Mouse (Mus musculus) brown adipose tissue, adult 24 weeks (tissue): ENCODE data around the gene Lmo1. TPM values are rescaled to one million over a fixed set of nuclear protein-coding genes. Genes with fewer than 3 reads are reported as not detected.
"Not testable (repeated sequence)": the region's sequence is repeated elsewhere in the genome, so short reads cannot be mapped to it uniquely, and the experiment has no call there.

Source experiments
- H3K27ac ChIP-seq: fragments of 200-500 bp; replicated peaks from 2 replicates; pipeline ENCODE4 v1.5.1; 2012; ENCODE audit warnings: low read depth, mild to moderate bottlenecking, low read length
- H3K4me1 ChIP-seq: fragments of 200-500 bp; 2 replicates; pipeline ENCODE4 v1.6.1; 2012; ENCODE audit warnings: low read length, mixed read lengths; ENCODE audit not compliant: control insufficient read depth, insufficient read depth, insufficient read length
- H3K4me3 ChIP-seq: fragments of 200-500 bp; 2 replicates; pipeline ENCODE4 v1.5.1; 2012; ENCODE audit warnings: low read depth, mild to moderate bottlenecking, low read length, moderate library complexity; ENCODE audit not compliant: insufficient read depth
- polyA plus RNA-seq: library from polyadenylated mRNA; stranded (reverse); fragments of >200 nt; gene quantifications from 2 replicates; pipeline ENCODE4 v1.2.4, GENCODE M21; 2012; ENCODE audit not compliant: missing spikeins, insufficient read depth, insufficient read length

Gene Lmo1
- polyA plus RNA-seq, 1 experiment, result 18.5 TPM

GRCm38 (mm10) chr7:109151088-109151487 is 23.9 kb downstream of the Lmo1 start:
- no peaks in the 10 kb centered on the region; the same call in 1 of the 2 replicates for H3K4me1 ChIP-seq
- no peak overlapping the region for H3K27ac ChIP-seq
- H3K4me3 ChIP-seq, result no peak overlapping the region

DNA sequence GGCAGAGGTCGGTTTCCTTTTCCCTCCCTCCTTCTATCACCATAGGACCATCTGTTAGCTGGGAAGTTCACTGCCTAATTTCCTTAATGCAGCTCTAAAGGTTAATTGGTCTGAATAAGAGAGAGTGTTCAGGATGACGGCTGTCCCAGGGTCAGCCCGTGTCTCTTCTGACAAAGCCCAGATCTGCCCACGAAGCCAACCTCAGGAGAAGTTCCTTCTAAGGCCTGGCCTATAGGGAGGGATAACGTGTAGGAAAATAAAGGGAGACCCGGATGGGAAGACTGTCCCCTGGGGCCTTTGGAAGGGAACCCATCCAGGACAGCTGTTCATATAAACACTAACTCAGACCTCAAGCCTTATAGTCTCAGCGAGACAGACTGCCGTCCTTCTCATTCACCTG is 29.8 kb downstream of the Lmo1 start:
- Histone ChIP-seq H3K4me1 (peaks cover 7% of the 10 kb centered on the region; the same call in 1 of the 2 replicates), H3K4me3 (no peak overlapping the region), H3K27ac (no peak overlapping the region)

- H3K4me3 ChIP-seq, result no peak overlapping the region
- H3K4me1 ChIP-seq, result peaks cover 7% of the 10 kb centered on the region; the same call in 1 of the 2 replicates
Observed at GRCm38 (mm10) chr7:109144705-109145104, 30.3 kb downstream of the Lmo1 start.

GRCm38 (mm10) chr7:109142564-109142963 is 32.4 kb downstream of the Lmo1 start:
- Histone ChIP-seq H3K27ac (no peak overlapping the region), H3K4me3 (no peak overlapping the region), H3K4me1 (peaks cover 7% of the 10 kb centered on the region; the same call in 1 of the 2 replicates)

More at GRCm38 (mm10) chr7:109144705-109145104, 30.3 kb downstream of the Lmo1 start:
- no peak overlapping the region for H3K27ac ChIP-seq

DNA sequence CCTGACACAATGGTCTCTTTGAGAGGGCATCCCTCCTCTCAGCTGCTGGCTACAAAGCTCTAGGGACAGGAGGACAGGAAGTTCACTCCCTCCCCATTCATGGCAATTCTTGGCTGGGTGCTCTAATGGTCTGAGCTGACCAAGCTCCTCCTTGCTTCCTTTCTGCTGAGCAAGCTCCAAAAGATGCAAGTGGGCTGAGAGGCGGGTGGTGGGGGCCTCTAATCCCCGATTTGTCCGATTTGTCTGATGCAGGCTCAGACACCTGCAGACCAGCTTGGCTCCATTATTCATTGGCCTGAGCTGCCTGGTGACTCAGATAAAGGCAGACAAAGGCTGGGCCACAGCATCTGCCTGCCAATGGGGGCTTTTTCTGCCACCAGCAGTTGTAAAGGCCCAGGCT is 33.3 kb downstream of the Lmo1 start:
- Histone ChIP-seq H3K27ac (no peak overlapping the region), H3K4me3 (no peak overlapping the region), H3K4me1 (peaks cover 7% of the 10 kb centered on the region; the same call in 1 of the 2 replicates)

DNA sequence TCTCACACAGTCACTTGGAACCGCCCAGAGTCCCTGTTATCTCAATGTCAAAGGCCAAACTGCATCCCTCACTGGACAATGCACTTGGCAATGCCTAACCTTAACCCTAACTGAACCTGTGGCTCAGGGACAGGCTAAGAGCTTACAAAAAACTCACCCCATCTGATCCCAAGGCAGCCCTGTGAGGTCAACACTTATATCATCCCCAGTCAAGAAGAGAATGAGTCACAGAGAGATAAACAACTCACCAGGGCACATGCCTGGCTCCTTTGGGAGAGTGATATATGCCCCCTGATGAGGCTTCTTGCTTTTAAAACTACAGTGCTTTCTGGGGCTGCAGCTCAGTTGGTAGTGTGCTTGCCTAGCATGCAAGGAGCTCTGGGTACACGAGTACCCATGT is 34.0 kb downstream of the Lmo1 start:
- H3K27ac ChIP-seq, result no peak overlapping the region
- peaks cover 7% of the 10 kb centered on the region; the same call in 1 of the 2 replicates for H3K4me1 ChIP-seq
- H3K4me3 ChIP-seq, result no peak overlapping the region

GRCm38 (mm10) chr7:109139405-109139804 is 35.6 kb downstream of the Lmo1 start:
- Histone ChIP-seq H3K27ac (no peak overlapping the region), H3K4me1 (peaks cover 7% of the 10 kb centered on the region; the same call in 1 of the 2 replicates), H3K4me3 (no peak overlapping the region)

DNA sequence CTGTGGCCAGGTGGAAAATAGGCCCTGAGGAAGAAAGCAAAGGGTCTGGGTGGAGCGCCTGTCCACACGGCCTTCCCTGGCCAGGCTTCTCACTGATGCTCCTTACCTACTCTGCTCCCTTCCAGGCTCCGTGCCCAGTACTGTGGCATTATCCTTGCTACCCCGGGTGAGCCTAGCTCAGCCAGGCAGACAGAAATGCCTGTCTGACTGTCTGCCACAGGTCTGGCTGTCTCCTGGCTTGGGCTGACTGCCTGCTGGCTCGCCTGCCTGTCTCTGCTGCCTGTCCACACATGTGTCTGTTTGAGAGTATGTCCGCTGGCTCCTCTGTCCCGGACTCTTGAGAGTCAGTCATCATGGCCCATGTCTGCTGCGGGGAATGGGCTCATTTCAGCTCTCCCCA is 37.6 kb downstream of the Lmo1 start:
- H3K27ac ChIP-seq, result no peak overlapping the region
- H3K4me1 ChIP-seq, result 0 out of 2 replicates have a peak, but pooled peaks cover 4% of the 10 kb centered on the region
- H3K4me3 ChIP-seq, result no peak overlapping the region

DNA sequence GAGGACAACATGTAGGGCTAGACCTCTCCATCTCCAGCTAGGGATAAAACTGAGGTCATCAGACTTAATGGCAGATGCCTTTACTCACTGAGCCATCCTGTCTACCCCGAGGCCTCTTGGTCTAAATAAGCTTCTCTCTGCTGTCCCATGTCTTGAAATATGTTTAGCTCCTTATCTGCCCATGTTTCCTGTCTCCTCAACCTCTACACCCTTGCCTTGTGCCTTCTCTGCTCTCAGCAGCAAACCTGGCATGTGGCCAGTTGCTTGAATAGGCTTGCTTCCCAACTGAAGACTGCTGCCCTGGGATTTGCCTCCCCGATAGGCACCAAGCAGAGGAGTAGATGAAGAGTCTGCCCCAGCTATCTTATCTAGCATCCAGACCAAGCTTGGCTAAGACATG is 43.4 kb downstream of the Lmo1 start:
- H3K4me1 ChIP-seq, result no peaks in the 10 kb centered on the region
- H3K27ac ChIP-seq, result no peak overlapping the region

GRCm38 (mm10) chr7:109129946-109130686 is 44.9 kb downstream of the Lmo1 start:
- H3K27ac ChIP-seq, result no peak overlapping the region
- H3K4me3 ChIP-seq, result no peak overlapping the region
- H3K4me1 ChIP-seq, result no peaks in the 10 kb centered on the region

More for the DNA sequence above, 43.4 kb downstream of the Lmo1 start:
- no peak overlapping the region for H3K4me3 ChIP-seq

- H3K27ac ChIP-seq, result no peak overlapping the region
- no peaks in the 10 kb centered on the region for H3K4me1 ChIP-seq
- H3K4me3 ChIP-seq, result no peak overlapping the region
Observed at GRCm38 (mm10) chr7:109129442-109129841, 45.6 kb downstream of the Lmo1 start.

DNA sequence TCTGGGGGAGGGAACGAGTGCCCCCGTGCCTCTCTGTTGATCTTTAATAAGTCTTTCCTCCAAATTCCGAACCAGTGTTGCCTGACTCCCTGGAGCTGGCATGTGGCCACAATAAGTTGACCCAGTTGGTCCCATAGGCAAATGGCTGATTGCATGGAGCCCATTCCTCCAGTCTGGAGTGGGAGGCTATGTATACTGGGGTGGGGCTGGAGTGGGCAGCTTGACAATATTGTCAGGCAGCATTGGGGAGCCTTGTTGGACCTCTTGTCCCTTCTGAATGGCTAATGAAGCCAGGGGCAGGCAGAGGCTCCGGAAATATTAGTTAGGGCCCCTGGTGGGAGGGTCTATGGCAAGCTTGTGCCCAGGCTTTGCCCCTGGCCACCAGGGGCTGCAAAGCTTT is 59.1 kb downstream of the Lmo1 start:
- H3K4me1 ChIP-seq, result no peaks in the 10 kb centered on the region
- H3K4me3 ChIP-seq, result no peak overlapping the region
- no peak overlapping the region for H3K27ac ChIP-seq

GRCm38 (mm10) chr7:109115488-109115887 is 59.5 kb downstream of the Lmo1 start:
- H3K4me3 ChIP-seq, H3K27ac ChIP-seq, H3K4me1 ChIP-seq: not testable (repeated sequence)

DNA sequence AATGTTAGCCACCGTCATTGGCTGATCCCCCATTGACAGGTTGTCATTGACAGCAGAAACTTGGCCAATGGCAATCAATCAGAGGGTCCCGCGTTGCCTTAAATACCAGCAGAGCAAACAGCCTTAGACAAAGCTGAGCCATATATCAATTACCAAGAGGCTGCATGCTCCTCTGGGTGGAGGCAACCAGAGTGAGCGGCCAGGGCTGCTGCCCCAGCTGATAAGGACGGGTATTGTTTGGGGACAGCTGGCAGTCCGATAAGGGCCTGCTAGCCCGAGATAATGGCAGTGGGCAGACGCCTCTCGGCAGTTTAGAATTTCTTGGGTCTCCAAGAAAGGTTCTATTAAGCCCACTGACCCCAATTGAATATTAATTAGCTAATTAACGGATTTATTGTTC is 60.1 kb downstream of the Lmo1 start:
- Histone ChIP-seq H3K27ac (no peak overlapping the region), H3K4me3 (no peak overlapping the region), H3K4me1 (no peaks in the 10 kb centered on the region)

DNA sequence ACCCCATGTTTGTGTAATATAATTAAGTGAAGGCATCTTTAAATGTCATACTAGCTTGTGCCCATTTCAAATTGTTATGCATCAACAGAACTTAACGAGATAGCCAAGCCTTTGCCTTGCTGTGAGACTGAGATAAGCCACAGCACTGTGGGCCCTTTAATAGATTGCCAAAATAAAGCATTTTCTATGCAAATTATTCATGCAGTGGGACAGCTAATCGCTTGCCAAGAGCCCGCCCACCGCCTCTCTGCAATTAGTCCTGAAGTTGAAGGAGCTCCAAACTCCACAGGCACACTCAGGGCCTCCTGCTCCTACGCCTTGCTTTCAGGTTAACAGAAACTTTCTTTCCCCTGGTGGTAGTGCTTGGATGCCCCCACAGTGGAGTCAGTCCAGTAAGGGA is 64.0 kb downstream of the Lmo1 start:
- no peak overlapping the region for H3K27ac ChIP-seq
- no peak overlapping the region for H3K4me3 ChIP-seq
- no peaks in the 10 kb centered on the region for H3K4me1 ChIP-seq

- Histone ChIP-seq H3K4me1 (no peaks in the 10 kb centered on the region), H3K4me3 (no peak overlapping the region)
Observed at GRCm38 (mm10) chr7:109104894-109105293, 70.1 kb downstream of the Lmo1 start.

More at GRCm38 (mm10) chr7:109104894-109105293, 70.1 kb downstream of the Lmo1 start:
- H3K27ac ChIP-seq, result no peak overlapping the region
